Mouse (Mus musculus) ovary, adult 10 weeks (tissue): Measurements from ENCODE around the gene Tbc1d8. TPM values are rescaled to one million over a fixed set of nuclear protein-coding genes. Genes with fewer than 3 reads are reported as not detected.

Experiments used
- polyA plus RNA-seq: library from polyadenylated mRNA; stranded (reverse); fragments of 350-450 nt; fragmentation: Illumina TruSeq; extraction: RNeasy Lipid Tissue Mini Kit (QIAGEN cat#74804); gene quantifications from one replicate; pipeline ENCODE4 v1.2.3, GENCODE M21; 2014

Gene Tbc1d8
- 26.9 TPM for polyA plus RNA-seq

GRCm38 (mm10) chr1:39478057-39478895 is at the start of gene Tbc1d8:
TSS of gene Tbc1d8 (minus strand) at chr1:39478755.

GRCm38 (mm10) chr1:39367601-39368266 is 110.8 kb downstream of the Tbc1d8 start, which contains the start of gene Rpl31:
TSS of gene Rpl31 (plus strand) at chr1:39367842.

Other genes starting within 250 kb of the Tbc1d8 start
- 317 TPM for gene Rpl31, start 110.9 kb downstream of the Tbc1d8 start, polyA plus RNA-seq
- gene Cnot11, start 56.2 kb upstream of the Tbc1d8 start, polyA plus RNA-seq: 99.6 TPM
- gene Rnf149, start 98.7 kb upstream of the Tbc1d8 start, polyA plus RNA-seq: 50.7 TPM
- 2.5 TPM for gene Creg2, start 172.7 kb upstream of the Tbc1d8 start, polyA plus RNA-seq
- gene Rfx8, start 242.2 kb upstream of the Tbc1d8 start, polyA plus RNA-seq: not detected